Mouse (Mus musculus) neural tube, embryonic 14.5 days (tissue): ENCODE results near the gene Stard3. TPM values are rescaled to one million over a fixed set of nuclear protein-coding genes. Genes with fewer than 3 reads are reported as not detected.

ENCODE experiments used
- ATAC-seq: fragments of 200-750 bp; cut with Nextera tagmentation; 2 replicates; pipeline ENCODE4 v1.8.0; 2017; ENCODE audit warnings: low read depth, mild to moderate bottlenecking, moderate TSS enrichment, moderate library complexity
- H3K27ac ChIP-seq: fragments of 300-500 bp; sonication (generic); 2 replicates; pipeline ENCODE4 v1.5.1; 2014; ENCODE audit warnings: low read depth, mild to moderate bottlenecking, control low read depth, low read length, moderate library complexity, mixed read lengths
- H3K27me3 ChIP-seq: fragments of 300-500 bp; sonication (generic); 2 replicates; pipeline ENCODE4 v1.6.1; 2014; ENCODE audit warnings: low read length; ENCODE audit not compliant: control insufficient read depth, insufficient read depth
- H3K36me3 ChIP-seq: fragments of 300-500 bp; sonication (generic); 2 replicates; pipeline ENCODE4 v1.6.1; 2014; ENCODE audit warnings: low read length, mixed read lengths; ENCODE audit not compliant: control insufficient read depth, insufficient read depth
- H3K4me1 ChIP-seq: fragments of 300-500 bp; sonication (generic); 2 replicates; pipeline ENCODE4 v1.6.1; 2014; ENCODE audit warnings: low read length; ENCODE audit not compliant: control insufficient read depth, insufficient read depth
- H3K4me2 ChIP-seq: fragments of 300-500 bp; sonication (generic); 2 replicates; pipeline ENCODE4 v1.6.1; 2014; ENCODE audit warnings: mild to moderate bottlenecking, low read depth, low read length, control low read depth
- H3K4me3 ChIP-seq: fragments of 300-500 bp; sonication (generic); 2 replicates; pipeline ENCODE4 v1.5.1; 2014; ENCODE audit warnings: low read depth, low read length, control low read depth, mixed read lengths
- H3K9ac ChIP-seq: fragments of 300-500 bp; sonication (generic); replicated peaks from 2 replicates; pipeline ENCODE4 v1.6.1; 2014; ENCODE audit warnings: low read depth, mild to moderate bottlenecking, control low read depth, low read length, mixed read lengths
- H3K9me3 ChIP-seq: fragments of 300-500 bp; sonication (generic); 2 replicates; pipeline ENCODE4 v1.6.1; 2016; ENCODE audit warnings: low read length; ENCODE audit not compliant: control insufficient read depth
- whole genome bisulfite sequencing: fragments of 180-500 bp; shearing (Covaris S2); extraction: QIAGEN DNeasy Blood & Tissue Kit; methylation state at CpG from one replicate; pipeline ENCODE4 v1.1.7; 2014; 5-methylcytosine and 5-hydroxymethylcytosine counted together
- polyA plus RNA-seq: library from polyadenylated mRNA; unstranded; fragments of >200 nt; fragmentation: Nextera tagmentation; extraction: Ambion mirVana; gene quantifications from 2 replicates; pipeline ENCODE4 v1.2.1, GENCODE M21; 2014

Stard3 gene
- polyA plus RNA-seq, 1 experiment from 2014 or later: 28.0 TPM

DNA sequence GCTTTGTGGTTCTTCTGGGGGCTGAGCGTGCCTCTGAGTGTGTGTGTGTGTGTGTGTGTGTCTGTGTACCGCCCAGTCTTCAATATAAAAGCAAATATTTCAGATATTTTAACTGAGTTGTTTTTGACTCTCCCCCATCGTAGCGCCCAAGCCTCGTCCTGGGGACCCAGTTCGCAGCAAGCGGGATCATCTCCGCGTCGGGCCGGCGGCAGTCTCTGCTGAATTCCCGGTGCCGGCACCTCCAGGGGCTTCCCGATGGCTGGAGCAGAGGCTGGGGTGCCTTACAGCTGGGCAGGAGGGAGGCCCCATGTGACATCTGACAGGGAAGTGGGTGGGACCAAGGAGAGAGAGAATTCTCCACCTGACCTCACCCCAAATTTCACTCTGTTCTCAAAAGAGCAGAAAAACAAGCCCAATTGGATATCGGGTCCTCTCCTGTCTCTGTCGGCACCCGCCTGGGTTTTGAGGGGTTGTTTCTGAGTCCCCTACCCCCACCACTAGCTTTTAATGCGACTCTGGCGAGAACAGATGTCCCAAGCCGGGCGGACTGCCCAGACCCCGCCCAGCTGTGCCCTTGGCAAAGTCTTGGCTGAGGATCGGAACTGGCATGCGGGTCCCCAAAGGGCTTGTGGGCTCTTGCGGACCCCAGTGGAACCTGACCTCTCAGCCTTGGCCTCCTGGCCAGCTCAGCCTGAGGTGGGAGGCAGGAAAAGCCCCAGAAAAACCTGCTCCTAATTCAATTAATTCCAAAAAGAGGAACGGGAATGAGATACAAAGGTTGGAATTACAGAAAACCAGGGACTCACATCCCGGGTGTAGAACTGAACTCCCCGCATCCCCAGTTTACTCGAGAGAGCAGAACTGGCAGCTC, 37.1 kb upstream of the Stard3 start:
- no peak overlapping the region for H3K9ac ChIP-seq
- no peak overlapping the region for H3K4me3 ChIP-seq
- H3K4me1 ChIP-seq: peaks cover 7% of the 10 kb centered on the region; the same call in 1 of the 2 replicates
- under 1% methylated on average over 30 of the region's 30 CpGs for WGBS
- H3K27ac ChIP-seq: peak overlapping the region; percentile 41
- peaks cover 54% of the 10 kb centered on the region for H3K27me3 ChIP-seq
- no peak for ATAC-seq
- H3K9me3 ChIP-seq: no peaks in the 10 kb centered on the region
- H3K4me2 ChIP-seq: peak overlapping the region; percentile 23; the same call in 1 of the 2 replicates
- H3K36me3 ChIP-seq: no peaks in the 10 kb centered on the region

DNA sequence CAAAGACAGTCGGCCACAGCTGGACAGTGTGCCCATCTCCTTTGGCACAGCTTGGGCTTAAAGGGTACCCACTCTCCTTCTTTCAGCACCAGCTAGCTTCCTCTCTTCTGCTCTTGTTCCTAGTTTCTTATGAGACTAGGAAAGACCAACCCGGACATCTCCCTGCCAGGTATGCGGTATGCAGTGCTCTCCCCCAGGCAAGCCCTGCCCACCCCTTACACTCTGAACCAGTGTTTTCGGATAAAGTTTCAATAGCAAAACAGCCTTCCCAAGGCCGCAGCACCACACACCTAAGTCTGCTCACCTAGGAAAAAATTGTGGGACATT, 36.5 kb upstream of the Stard3 start:
- Histone ChIP-seq H3K9ac (no peak overlapping the region), H3K4me3 (no peak overlapping the region), H3K36me3 (no peaks in the 10 kb centered on the region), H3K4me2 (no peak overlapping the region), H3K9me3 (no peaks in the 10 kb centered on the region), H3K27me3 (peaks cover 51% of the 10 kb centered on the region), H3K4me1 (peaks cover 7% of the 10 kb centered on the region; the same call in 1 of the 2 replicates), H3K27ac (0 out of 2 replicates have a peak overlapping the region, but pooled peaks have one; percentile 24)
- no peak for ATAC-seq
- WGBS: 6% methylated on average over 5 of the region's 5 CpGs

DNA sequence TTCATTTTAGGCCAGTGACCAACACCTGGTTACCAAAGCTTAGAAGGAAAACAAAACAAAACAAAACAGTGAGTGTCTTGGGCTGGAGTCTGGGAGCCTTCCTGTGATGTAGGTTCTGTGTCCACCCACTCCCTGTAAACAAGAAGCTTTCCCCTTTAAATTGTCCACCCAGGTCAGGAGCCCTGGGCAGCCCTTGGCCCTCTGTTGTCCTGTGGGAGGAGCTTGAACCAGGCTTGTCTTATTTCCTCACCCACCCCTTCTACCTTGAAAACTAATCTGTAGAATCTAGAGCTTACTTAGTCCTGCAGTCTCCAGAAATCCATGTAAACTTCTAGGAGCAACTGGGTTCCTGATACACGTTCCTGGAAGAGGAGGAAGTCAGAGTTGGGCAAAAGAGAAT, 36.0 kb upstream of the Stard3 start:
- Histone ChIP-seq H3K27ac (no peak overlapping the region), H3K36me3 (no peaks in the 10 kb centered on the region), H3K4me3 (no peak overlapping the region), H3K9ac (no peak overlapping the region), H3K4me1 (peaks cover 7% of the 10 kb centered on the region; the same call in 1 of the 2 replicates), H3K27me3 (peaks cover 50% of the 10 kb centered on the region), H3K9me3 (no peaks in the 10 kb centered on the region), H3K4me2 (no peak overlapping the region)
- WGBS: 0% methylated on average over 1 of the region's 1 CpGs
- ATAC-seq: no peak

DNA sequence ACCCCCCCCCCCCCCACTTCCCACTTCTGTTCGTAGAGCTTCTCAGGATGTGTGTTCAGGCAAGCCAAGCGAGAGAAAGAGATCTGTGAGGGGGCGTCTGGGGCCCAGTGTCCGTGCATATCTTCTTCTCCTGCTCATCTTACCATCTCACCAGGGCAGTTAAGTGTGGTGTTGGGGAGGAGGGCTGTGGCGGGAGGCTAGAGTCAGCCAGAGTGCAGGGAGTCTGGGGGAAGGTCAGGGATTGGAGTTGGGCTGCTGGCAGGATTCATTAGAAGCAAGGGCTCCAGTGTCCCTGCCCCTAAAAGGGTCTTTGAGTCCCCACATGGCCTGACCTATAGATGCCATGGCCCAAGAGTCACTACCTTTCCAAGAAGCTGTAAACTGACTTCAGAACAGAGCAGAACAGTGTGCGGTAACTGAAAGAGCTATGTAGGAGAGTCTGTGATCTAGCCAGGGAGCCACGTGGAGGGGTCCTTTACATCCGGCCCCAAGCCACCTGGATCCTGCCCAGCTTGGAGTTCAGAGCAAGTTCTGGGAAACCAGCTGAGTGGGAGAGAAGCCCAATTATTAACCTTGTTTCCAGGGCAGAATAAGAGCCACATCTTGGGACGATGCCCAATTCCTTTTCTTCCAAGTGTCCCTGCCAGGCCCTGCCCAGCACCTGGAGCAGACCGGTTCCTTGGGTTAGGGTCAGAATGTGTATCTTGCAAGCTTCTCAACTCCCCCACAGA, 34.9 kb upstream of the Stard3 start:
- Histone ChIP-seq H3K9ac (no peak overlapping the region), H3K9me3 (no peaks in the 10 kb centered on the region), H3K4me3 (no peak overlapping the region), H3K36me3 (no peaks in the 10 kb centered on the region), H3K27ac (no peak overlapping the region), H3K4me1 (0 out of 2 replicates have a peak, but pooled peaks cover 4% of the 10 kb centered on the region), H3K27me3 (peaks cover 52% of the 10 kb centered on the region), H3K4me2 (no peak overlapping the region)
- no peak for ATAC-seq
- WGBS: 2% methylated on average over 10 of the region's 10 CpGs

DNA sequence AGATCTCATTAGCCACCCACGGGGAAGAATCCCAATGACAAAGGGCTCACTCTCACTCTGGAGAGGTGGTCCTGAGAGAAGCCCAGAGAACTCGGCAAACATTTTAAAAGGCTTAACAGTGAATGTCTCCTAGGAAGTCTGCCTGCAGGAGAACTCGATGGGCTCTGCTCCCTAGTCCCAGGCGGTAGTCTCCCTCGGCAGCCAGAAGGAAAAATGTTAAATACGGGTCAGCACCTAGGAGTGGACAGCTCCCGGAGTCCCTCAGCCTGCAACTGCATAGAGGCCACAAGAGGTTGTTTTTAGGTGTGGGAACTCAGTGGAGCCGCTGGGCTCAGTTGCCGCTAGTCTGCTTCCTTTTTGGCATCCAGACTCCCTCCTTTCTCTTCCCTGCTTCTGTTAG, 34.2 kb upstream of the Stard3 start:
- Histone ChIP-seq H3K9ac (no peak overlapping the region), H3K4me1 (0 out of 2 replicates have a peak, but pooled peaks cover 8% of the 10 kb centered on the region), H3K4me2 (0 out of 2 replicates have a peak overlapping the region, but pooled peaks have one; percentile 1), H3K4me3 (no peak overlapping the region), H3K27ac (no peak overlapping the region), H3K36me3 (no peaks in the 10 kb centered on the region), H3K27me3 (peaks cover 51% of the 10 kb centered on the region), H3K9me3 (no peaks in the 10 kb centered on the region)
- WGBS: 2% methylated on average over 9 of the region's 9 CpGs
- ATAC-seq: no peak

DNA sequence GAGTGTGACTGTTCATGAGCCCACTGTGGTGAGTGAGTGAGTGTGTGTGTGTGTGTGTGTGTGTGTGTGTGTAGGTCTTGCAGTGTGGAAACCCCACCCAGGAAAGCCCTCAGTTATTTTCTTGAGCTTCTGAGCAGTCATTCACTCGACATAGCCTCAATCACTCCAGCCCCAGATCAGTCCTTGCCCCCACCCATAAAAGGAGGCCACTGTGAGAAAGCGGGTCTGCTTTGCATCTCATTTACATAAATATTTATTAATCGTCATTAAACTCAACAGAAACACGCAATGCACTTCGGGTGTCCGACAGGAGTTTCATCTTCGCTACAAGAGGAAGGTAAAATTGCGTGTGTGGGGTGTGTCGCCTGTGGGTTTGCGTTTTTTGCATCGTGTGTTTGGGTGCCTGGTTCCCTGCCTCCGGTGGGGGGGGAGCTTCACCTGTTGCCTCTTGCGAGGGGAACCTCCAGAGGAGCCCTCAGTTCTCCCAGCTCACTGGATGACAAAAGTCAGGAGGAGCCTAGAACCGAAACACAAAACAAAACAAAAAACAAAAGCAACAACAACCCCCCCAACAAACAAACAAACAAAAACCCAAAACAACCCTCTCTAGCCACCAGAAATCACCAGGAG, 32.9 kb upstream of the Stard3 start:
- no peak for ATAC-seq
- Histone ChIP-seq H3K36me3 (no peaks in the 10 kb centered on the region), H3K9ac (no peak overlapping the region), H3K27ac (peak overlapping the region; percentile 44; the same call in 1 of the 2 replicates), H3K9me3 (no peaks in the 10 kb centered on the region), H3K4me1 (0 out of 2 replicates have a peak, but pooled peaks cover 8% of the 10 kb centered on the region), H3K27me3 (peaks cover 54% of the 10 kb centered on the region), H3K4me2 (peak overlapping the region; percentile 43), H3K4me3 (peak overlapping the region; percentile 16; the same call in 1 of the 2 replicates)
- WGBS: 5% methylated on average over 14 of the region's 14 CpGs

DNA sequence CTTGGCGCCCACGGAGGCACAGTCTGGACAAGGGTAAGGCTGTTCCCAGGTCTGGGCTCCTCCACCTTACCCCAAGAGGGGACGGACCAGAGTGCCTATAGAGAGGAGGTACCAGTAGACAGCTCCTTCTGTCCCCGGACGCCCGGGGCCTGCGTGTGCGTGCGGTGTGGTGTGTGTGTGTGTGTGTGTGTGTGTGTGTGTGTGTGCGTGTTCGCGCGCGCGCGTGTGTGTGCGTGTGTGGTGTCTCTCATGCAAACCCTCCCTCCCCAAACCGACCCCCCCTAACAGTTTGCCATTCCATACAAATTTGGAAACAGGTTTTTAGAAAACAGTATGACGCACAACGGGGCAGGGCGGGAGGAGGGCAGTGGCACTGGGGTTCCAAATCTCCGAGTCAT, 32.3 kb upstream of the Stard3 start:
- H3K9me3 ChIP-seq: no peaks in the 10 kb centered on the region
- H3K9ac ChIP-seq: no peak overlapping the region
- peak overlapping the region; percentile 16; the same call in 1 of the 2 replicates for H3K4me3 ChIP-seq
- peaks cover 57% of the 10 kb centered on the region for H3K27me3 ChIP-seq
- no peak for ATAC-seq
- WGBS: 2% methylated on average over 8 of the region's 22 CpGs
- peak overlapping the region; percentile 44; the same call in 1 of the 2 replicates for H3K27ac ChIP-seq
- H3K36me3 ChIP-seq: no peaks in the 10 kb centered on the region
- peak overlapping the region; percentile 43 for H3K4me2 ChIP-seq
- H3K4me1 ChIP-seq: 0 out of 2 replicates have a peak, but pooled peaks cover 7% of the 10 kb centered on the region

DNA sequence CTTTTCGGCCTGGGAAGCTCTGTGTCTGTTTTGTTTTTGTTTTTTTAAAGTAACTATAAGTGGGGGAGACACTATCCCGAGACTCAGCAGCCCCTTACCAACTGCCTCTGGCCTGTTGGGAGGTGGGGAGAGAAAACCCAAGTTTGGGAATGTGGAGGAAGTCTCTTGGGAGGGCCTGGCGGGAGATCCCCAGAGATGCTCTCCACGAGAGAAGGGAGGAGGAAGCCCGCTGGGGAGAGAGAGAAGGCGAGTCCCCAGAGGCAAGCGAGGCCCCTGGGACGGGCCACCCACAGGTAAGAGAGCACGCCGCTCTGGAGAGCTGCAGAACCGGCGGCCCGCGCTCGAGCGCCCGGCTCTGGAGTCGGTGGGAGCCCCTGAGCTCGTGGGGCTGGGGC, 31.4 kb upstream of the Stard3 start:
- under 1% methylated on average over 19 of the region's 19 CpGs for WGBS
- Histone ChIP-seq H3K4me1 (0 out of 2 replicates have a peak, but pooled peaks cover 4% of the 10 kb centered on the region), H3K9ac (peak overlapping the region; percentile 63), H3K9me3 (no peaks in the 10 kb centered on the region), H3K27me3 (peaks cover 59% of the 10 kb centered on the region), H3K4me2 (peak overlapping the region; percentile 43), H3K4me3 (peak overlapping the region; percentile 41), H3K36me3 (no peaks in the 10 kb centered on the region), H3K27ac (peak overlapping the region; percentile 82)
- ATAC-seq: no peak
